Mouse (Mus musculus) intestine, embryonic 14.5 days (tissue): ENCODE measurements around the gene Cdk10. TPM values are rescaled to one million over a fixed set of nuclear protein-coding genes. Genes with fewer than 3 reads are reported as not detected.
A peak's percentile ranks its signal among the peaks of the same experiment; 100 is the strongest.
"Not testable (repeated sequence)": the region's sequence is repeated elsewhere in the genome, so short reads cannot be mapped to it uniquely, and the experiment has no call there.

Experiments used
- ATAC-seq: fragments of 200-750 bp; cut with Nextera tagmentation; replicated peaks from 2 replicates; pipeline ENCODE4 v1.8.0; 2017; ENCODE audit warnings: low read depth, moderate number of reproducible peaks, moderate TSS enrichment, moderate library complexity; ENCODE audit not compliant: low FRiP score, low TSS enrichment
- DNase-seq: peaks from one replicate; pipeline ENCODE4 v3.0.0-alpha.2; 2018; ENCODE audit warnings: low spot score
- H3K27ac ChIP-seq: fragments of 300-500 bp; sonication (generic); 2 replicates; pipeline ENCODE4 v1.5.1; 2014; ENCODE audit warnings: low read depth, mild to moderate bottlenecking, control low read depth
- H3K27me3 ChIP-seq: fragments of 300-500 bp; sonication (generic); replicated peaks from 2 replicates; pipeline ENCODE4 v1.6.1; 2014; ENCODE audit warnings: low read length, control low read depth; ENCODE audit not compliant: control insufficient read depth, insufficient read depth
- H3K36me3 ChIP-seq: fragments of 300-500 bp; sonication (generic); 2 replicates; pipeline ENCODE4 v1.6.1; 2014; ENCODE audit warnings: low read length, control low read depth; ENCODE audit not compliant: control insufficient read depth, insufficient read depth
- H3K4me1 ChIP-seq: fragments of 300-500 bp; sonication (generic); replicated peaks from 2 replicates; pipeline ENCODE4 v1.6.1; 2014; ENCODE audit warnings: low read length, control low read depth, mixed read lengths; ENCODE audit not compliant: control insufficient read depth, insufficient read depth
- H3K4me2 ChIP-seq: fragments of 300-500 bp; sonication (generic); 2 replicates; pipeline ENCODE4 v1.6.1; 2014; ENCODE audit warnings: low read length
- H3K4me3 ChIP-seq: fragments of 300-500 bp; sonication (generic); 2 replicates; pipeline ENCODE4 v1.5.1; 2014; ENCODE audit warnings: low read depth, low read length, control low read depth, mixed read lengths
- H3K9ac ChIP-seq: fragments of 300-500 bp; sonication (generic); 2 replicates; pipeline ENCODE4 v1.6.1; 2014; ENCODE audit warnings: mild to moderate bottlenecking, low read length
- H3K9me3 ChIP-seq: fragments of 300-500 bp; sonication (generic); 2 replicates; pipeline ENCODE4 v1.6.1; 2016; ENCODE audit warnings: low read length, control low read depth; ENCODE audit not compliant: control insufficient read depth
- WGBS: fragments of 180-500 bp; shearing (Covaris S2); extraction: QIAGEN DNeasy Blood & Tissue Kit; methylation state at CpG from one replicate; pipeline ENCODE4 v1.1.7; 2014; 5-methylcytosine and 5-hydroxymethylcytosine counted together
- polyA plus RNA-seq: library from polyadenylated mRNA; unstranded; fragments of >200 nt; fragmentation: Nextera tagmentation; extraction: Ambion mirVana; gene quantifications from 2 replicates; pipeline ENCODE4 v1.2.1, GENCODE M21; 2014

Gene Cdk10
- polyA plus RNA-seq, 1 experiment from 2014 or later = 31.1 TPM

DNA sequence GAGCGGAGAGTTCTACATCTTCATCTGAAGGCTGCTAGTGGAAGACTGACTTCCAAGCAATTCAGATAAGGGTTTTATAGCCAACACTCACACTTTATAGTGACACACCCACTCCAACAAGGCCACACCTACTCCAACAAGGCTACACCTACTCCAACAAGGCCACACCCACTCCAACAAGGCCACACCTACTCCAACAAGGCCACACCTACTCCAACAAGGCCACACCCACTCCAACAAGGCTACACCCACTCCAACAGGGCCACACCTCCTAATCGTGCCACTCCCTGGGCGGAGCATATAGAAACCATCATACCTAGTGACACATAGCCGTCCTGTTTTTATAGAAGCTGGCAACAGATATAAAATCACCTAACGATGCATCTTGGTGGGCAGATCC, 27.6 kb upstream of the Cdk10 start:
- not testable (repeated sequence) for H3K9ac ChIP-seq, H3K27ac ChIP-seq, H3K27me3 ChIP-seq, H3K9me3 ChIP-seq, ATAC-seq, H3K36me3 ChIP-seq, H3K4me2 ChIP-seq, DNase-seq, H3K4me3 ChIP-seq, H3K4me1 ChIP-seq
- 74% methylated on average over 5 of the region's 5 CpGs for WGBS

DNA sequence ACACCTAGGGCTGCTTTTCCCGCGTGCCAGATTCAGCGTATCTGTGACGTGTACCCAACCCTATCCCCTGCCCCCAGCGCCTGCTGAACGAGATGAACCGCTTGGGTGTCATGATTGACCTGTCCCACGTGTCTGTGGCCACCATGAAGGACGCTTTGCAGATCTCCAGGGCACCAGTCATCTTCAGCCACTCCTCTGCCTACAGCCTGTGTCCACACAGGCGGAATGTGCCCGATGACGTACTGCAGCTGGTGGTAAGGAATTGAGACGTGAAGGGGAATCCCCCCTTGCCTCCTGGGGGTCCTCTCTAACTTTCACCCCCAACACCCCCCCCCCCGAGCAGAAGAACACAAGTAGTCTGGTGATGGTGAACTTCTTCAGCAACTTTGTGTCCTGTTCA, 24.8 kb upstream of the Cdk10 start:
- H3K9ac ChIP-seq = no peak overlapping the region
- no peak overlapping the region for H3K4me3 ChIP-seq
- no peaks in the 10 kb centered on the region for H3K9me3 ChIP-seq
- no peaks in the 10 kb centered on the region for H3K4me1 ChIP-seq
- H3K36me3 ChIP-seq = no peaks in the 10 kb centered on the region; the same call in 1 of the 2 replicates
- no peak for DNase-seq
- ATAC-seq = no peak
- no peak overlapping the region for H3K27ac ChIP-seq
- WGBS = 58% methylated on average over 14 of the region's 14 CpGs
- no peaks in the 10 kb centered on the region for H3K27me3 ChIP-seq
- no peak overlapping the region for H3K4me2 ChIP-seq

- Histone ChIP-seq H3K4me3 (no peak overlapping the region), H3K36me3 (peaks cover 20% of the 10 kb centered on the region), H3K9ac (no peak overlapping the region), H3K4me1 (no peaks in the 10 kb centered on the region), H3K27me3 (no peaks in the 10 kb centered on the region), H3K27ac (no peak overlapping the region), H3K4me2 (no peak overlapping the region), H3K9me3 (no peaks in the 10 kb centered on the region)
- WGBS = 30% methylated on average over 5 of the region's 5 CpGs
- DNase-seq = peak; percentile 95
- ATAC-seq = no peak
Measured at GRCm38 (mm10) chr8:123202288-123202687, 22.4 kb upstream of the Cdk10 start.

- no peak for DNase-seq
- WGBS = 81% methylated on average over 3 of the region's 3 CpGs
- H3K9ac ChIP-seq = no peak overlapping the region
Measured at GRCm38 (mm10) chr8:123203571-123203970, 21.1 kb upstream of the Cdk10 start.

DNA sequence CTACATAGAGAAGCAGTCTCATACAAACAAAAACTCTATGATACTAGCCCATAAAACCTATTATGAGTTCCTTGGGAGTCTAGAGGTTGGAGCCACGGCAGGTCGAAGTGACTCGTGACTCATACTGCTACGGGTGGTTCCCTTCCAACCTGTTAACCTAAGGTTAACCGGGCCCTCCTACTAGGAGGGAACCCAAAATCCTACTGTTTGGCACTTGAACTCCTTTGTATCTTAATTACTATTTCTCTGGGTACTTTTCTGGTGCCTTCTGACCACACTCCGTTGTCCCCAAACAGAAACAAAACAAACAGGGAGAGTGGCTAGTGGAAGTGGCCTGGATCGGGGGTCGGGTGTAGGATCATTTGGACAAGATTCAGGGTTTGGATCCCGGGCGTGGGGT, 12.8 kb upstream of the Cdk10 start:
- H3K36me3 ChIP-seq = peaks cover 34% of the 10 kb centered on the region
- peak overlapping the region; percentile 77 for H3K4me3 ChIP-seq
- no peak overlapping the region for H3K27ac ChIP-seq
- no peaks in the 10 kb centered on the region for H3K27me3 ChIP-seq
- no peak for ATAC-seq
- peak overlapping the region; percentile 95 for H3K4me2 ChIP-seq
- H3K9ac ChIP-seq = peak overlapping the region; percentile 96
- WGBS = 44% methylated on average over 10 of the region's 10 CpGs
- peaks cover 17% of the 10 kb centered on the region for H3K4me1 ChIP-seq
- H3K9me3 ChIP-seq = no peaks in the 10 kb centered on the region
- DNase-seq = no peak

More at GRCm38 (mm10) chr8:123203571-123203970, 21.1 kb upstream of the Cdk10 start:
- Histone ChIP-seq H3K4me2 (no peak overlapping the region), H3K4me1 (no peaks in the 10 kb centered on the region), H3K9me3 (no peaks in the 10 kb centered on the region), H3K36me3 (peaks cover 33% of the 10 kb centered on the region), H3K27ac (no peak overlapping the region), H3K27me3 (no peaks in the 10 kb centered on the region), H3K4me3 (no peak overlapping the region)
- no peak for ATAC-seq

DNA sequence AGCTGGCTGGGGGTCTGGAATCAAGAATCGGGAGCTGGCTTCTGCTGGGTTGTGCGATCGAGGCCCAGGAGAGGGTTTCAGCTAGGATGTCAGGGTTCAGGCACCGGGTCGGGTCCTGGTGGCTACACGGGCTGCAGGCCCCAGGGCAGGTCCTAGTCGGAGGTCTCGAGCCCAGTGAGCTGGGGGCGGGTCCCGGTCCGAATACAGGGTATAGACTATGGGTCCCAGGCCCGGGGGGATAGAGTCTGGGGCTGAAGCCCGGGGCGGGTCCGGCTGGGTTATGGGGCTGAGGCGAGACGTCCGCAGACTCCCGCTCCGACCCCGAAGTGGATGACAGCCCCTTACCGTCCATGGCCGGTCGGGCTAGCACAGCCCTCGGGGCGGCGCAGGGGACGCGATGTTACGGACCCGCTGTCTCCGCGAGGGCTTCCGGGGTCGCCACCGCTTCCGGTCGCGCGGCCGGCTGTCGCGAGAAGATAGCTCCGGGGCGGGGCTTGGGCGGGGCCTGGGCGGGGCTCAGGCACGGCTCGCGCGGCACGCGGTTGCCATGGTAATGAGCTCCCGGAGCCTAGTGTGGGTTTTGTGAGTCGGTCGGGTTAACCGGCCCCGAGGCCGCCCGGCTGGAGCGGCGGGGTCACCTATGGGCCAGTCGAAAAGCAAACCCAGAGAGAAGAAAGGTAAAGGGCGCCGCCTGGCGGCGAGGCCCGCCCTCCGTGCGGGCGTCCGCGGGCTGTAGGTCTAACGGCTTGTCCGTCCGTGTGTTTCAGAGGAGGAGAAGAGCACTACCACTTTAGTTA, 12.1 kb upstream of the Cdk10 start, which contains the start of the genes Chmp1a and Spata33:
Gene Chmp1a (minus strand): TSS at position 443 of the 797 bp plus-strand sequence.
Gene Spata33 (plus strand): TSS at position 512 of the 797 bp plus-strand sequence.
- Histone ChIP-seq H3K36me3 (peaks cover 27% of the 10 kb centered on the region), H3K4me1 (peaks cover 17% of the 10 kb centered on the region), H3K27ac (peak within 1 kb of the TSS; percentile 29; the same call in 1 of the 2 replicates), H3K9ac (peak within 1 kb of the TSS; percentile 96), H3K4me3 (peak within 1 kb of the TSS; percentile 77), H3K4me2 (peak within 1 kb of the TSS; percentile 95), H3K27me3 (no peaks in the 10 kb centered on the region), H3K9me3 (no peaks in the 10 kb centered on the region)
- ATAC-seq (peak; percentile 91), DNase-seq (peak; percentile 98)
- WGBS = 1% methylated on average over 76 of the region's 76 CpGs

DNA sequence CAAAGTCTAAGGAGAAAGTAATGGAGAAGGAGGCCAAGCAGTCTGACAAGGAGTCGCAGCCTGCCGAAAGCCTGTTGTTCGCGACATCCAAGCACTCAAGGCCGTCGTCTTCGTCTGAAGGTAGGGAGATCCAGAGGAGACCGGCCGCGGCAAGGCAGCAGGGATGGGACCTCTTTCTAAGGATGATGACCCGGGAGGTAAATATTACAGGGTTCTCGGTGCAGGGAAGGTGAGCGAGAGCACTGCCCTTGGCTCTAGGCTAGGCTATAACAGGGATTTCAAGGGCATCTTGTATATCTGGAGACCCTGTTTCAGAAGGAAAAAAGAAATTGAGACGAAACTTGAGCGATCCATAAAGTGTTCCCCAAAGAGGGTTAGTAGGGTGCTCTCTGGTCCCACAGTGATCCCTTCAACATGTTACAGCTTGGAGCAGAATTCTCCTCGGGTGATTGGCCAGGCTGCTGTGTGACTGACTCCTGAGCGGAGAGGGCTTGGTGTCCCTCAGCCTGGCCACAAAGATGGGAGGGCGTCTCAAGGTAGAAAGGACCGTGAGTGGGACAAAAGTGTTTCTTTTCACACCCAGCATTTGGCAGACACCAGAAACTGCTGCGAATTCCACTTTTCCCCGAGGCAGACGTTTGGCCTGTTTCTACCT, 11.4 kb upstream of the Cdk10 start:
- H3K4me2 ChIP-seq = peak overlapping the region; percentile 95
- H3K4me3 ChIP-seq = peak overlapping the region; percentile 77
- H3K27me3 ChIP-seq = no peaks in the 10 kb centered on the region
- H3K36me3 ChIP-seq = peaks cover 20% of the 10 kb centered on the region
- ATAC-seq (peak; percentile 20), DNase-seq (no peak)
- no peaks in the 10 kb centered on the region for H3K9me3 ChIP-seq
- H3K9ac ChIP-seq = peak overlapping the region; percentile 96
- peak overlapping the region; percentile 29; the same call in 1 of the 2 replicates for H3K27ac ChIP-seq
- peaks cover 17% of the 10 kb centered on the region for H3K4me1 ChIP-seq
- WGBS = 12% methylated on average over 22 of the region's 22 CpGs

- Histone ChIP-seq H3K9me3 (no peaks in the 10 kb centered on the region), H3K36me3 (no peaks in the 10 kb centered on the region; the same call in 1 of the 2 replicates), H3K4me1 (peaks cover 17% of the 10 kb centered on the region), H3K4me3 (no peak overlapping the region), H3K4me2 (no peak overlapping the region), H3K9ac (no peak overlapping the region), H3K27ac (no peak overlapping the region), H3K27me3 (no peaks in the 10 kb centered on the region)
- no peak for DNase-seq
- no peak for ATAC-seq
- 78% methylated on average over 3 of the region's 3 CpGs for WGBS
Measured at GRCm38 (mm10) chr8:123215430-123215829, 9.2 kb upstream of the Cdk10 start.
